Mouse (Mus musculus): ENCODE data around the gene Atp2c2. TPM values are rescaled to one million over a fixed set of nuclear protein-coding genes. Genes with fewer than 3 reads are reported as not detected.

Atp2c2 gene
- polyA plus RNA-seq (2017; shearing (Covaris generic)) = not detected

GRCm38 (mm10) chr8:119699549-119700134 lies at the start of gene Atp2c2:
TSS of gene Atp2c2 (plus strand) at chr8:119700009.

GRCm38 (mm10) chr8:119666219-119666951 lies 33.4 kb upstream of the Atp2c2 start, which contains the start of gene Wfdc1:
TSS of gene Wfdc1 (plus strand) at chr8:119666365.

DNA sequence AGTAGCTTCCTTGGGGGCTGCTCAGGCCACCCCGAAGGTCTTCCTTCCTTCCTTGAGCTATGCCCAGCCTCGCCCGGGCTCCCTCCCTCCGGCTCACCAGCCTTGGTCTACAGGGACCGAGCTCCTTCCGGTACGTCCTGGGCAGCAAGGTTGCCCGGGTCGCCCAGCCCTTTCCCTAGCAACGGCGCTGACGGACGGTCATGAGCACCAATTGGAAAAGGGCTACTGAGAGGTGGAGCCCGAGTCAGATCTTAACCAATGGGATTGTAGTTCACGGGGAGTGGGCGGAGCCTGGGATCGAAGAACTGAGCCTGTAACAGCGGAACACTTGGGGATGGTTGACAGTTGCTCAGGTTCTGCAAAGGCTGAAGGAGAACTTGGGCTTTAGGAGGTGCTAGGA lies 78.5 kb downstream of the Atp2c2 start, which contains the start of gene Tldc1:
Gene Tldc1 (minus strand): TSS at position 154 of the 400 bp plus-strand sequence.

Other genes with a start within 250 kb of the Atp2c2 start
- gene Slc38a8, start 198.3 kb upstream of the Atp2c2 start, polyA plus RNA-seq (2017; shearing (Covaris generic)) = 0.10 TPM
- gene Mbtps1, start 141.3 kb upstream of the Atp2c2 start, polyA plus RNA-seq (2017; shearing (Covaris generic)) = 114 TPM
- gene Hsdl1, start 124.8 kb upstream of the Atp2c2 start, polyA plus RNA-seq (2017; shearing (Covaris generic)) = 93.8 TPM
- not detected for gene Dnaaf1, start 124.8 kb upstream of the Atp2c2 start, polyA plus RNA-seq (2017; shearing (Covaris generic))
- gene Taf1c, start 94.8 kb upstream of the Atp2c2 start, polyA plus RNA-seq (2017; shearing (Covaris generic)) = 46.0 TPM
- gene Adad2, start 87.3 kb upstream of the Atp2c2 start, polyA plus RNA-seq (2017; shearing (Covaris generic)) = not detected
- not detected for gene Kcng4, start 64.3 kb upstream of the Atp2c2 start, polyA plus RNA-seq (2017; shearing (Covaris generic))
- gene Wfdc1, start 33.6 kb upstream of the Atp2c2 start, polyA plus RNA-seq (2017; shearing (Covaris generic)) = not detected
- gene Tldc1, start 78.4 kb downstream of the Atp2c2 start, polyA plus RNA-seq (2017; shearing (Covaris generic)) = 12.8 TPM
- 343 TPM for gene Cotl1, start 140.5 kb downstream of the Atp2c2 start, polyA plus RNA-seq (2017; shearing (Covaris generic))
- 9.1 TPM for gene Klhl36, start 162.3 kb downstream of the Atp2c2 start, polyA plus RNA-seq (2017; shearing (Covaris generic))
- 112 TPM for gene Usp10, start 210.4 kb downstream of the Atp2c2 start, polyA plus RNA-seq (2017; shearing (Covaris generic))
- 10.1 TPM for gene Gm20388, start 210.8 kb downstream of the Atp2c2 start, polyA plus RNA-seq (2017; shearing (Covaris generic))

Measured in CD4-positive, CD25-positive, alpha-beta regulatory T cell, adult 9 weeks (primary cell).